Mouse (Mus musculus) kidney, adult 2 months (tissue): ENCODE results near the gene Ankrd24.

ENCODE experiments used
- CTCF ChIP-seq: fragments of 200-500 bp; conservative IDR thresholded peaks from 2 replicates; pipeline ENCODE4 v1.5.1; 2011; ENCODE audit warnings: low read depth, mild to moderate bottlenecking, control low read depth, low read length, moderate library complexity, mixed read lengths; ENCODE audit not compliant: insufficient read depth, insufficient read length
- POLR2A ChIP-seq: fragments of 200-500 bp; IDR thresholded peaks from one replicate; pipeline ENCODE4 v1.6.1; 2011; ENCODE audit warnings: low read depth, low read length, control low read depth

DNA sequence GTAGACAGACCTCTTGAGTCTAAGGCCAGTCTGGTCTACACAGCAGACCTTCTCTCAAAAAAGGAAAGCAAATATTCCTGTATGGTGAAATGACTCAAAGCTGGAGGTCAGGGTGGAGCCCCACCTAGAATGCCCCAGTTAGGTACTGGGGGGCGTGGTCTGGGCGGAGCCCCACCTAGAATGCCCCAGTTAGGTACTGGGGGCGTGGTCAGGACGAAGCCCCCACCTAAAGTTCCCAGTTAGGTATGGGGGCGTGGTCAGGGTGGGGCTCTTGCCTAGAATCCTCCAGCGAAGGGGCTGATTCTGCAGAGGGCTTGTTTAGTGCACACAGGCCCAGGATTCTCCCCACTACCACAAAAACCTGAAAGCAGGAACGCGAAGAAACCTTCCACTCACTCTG, 4.9 kb upstream of the Ankrd24 start:
- TF ChIP-seq CTCF (no peak), POLR2A (no peak)
